Mouse (Mus musculus): ENCODE results near the gene Apc2. TPM values are rescaled to one million over a fixed set of nuclear protein-coding genes. Genes with fewer than 3 reads are reported as not detected.

Apc2 gene
- polyA plus RNA-seq, 1 experiment from 2014 or later = 0.96 TPM

GRCm38 (mm10) chr10:80313627-80314201, 17.9 kb downstream of the Apc2 start:
- TF ChIP-seq CTCF (IDR thresholded peaks at IDR 0.05; ENCODE audit: low read depth) = no peak
- H3K27ac ChIP-seq (ENCODE audit: low read depth) = no peak overlapping the region
- no peak overlapping the region for H3K4me2 ChIP-seq
- H3K9ac ChIP-seq = no peak overlapping the region
- H3K27me3 ChIP-seq (ENCODE audit: insufficient read depth, low read length) = peaks cover 71% of the 10 kb centered on the region
- no peaks in the 10 kb centered on the region for H3K9me3 ChIP-seq (ENCODE audit: low read depth, low read length)
- peak; percentile 34 for DNase-seq
- H3K4me3 ChIP-seq (ENCODE audit: low read depth, low read length) = no peak overlapping the region
- no peak for ATAC-seq (ENCODE audit: insufficient read depth)
- H3K4me1 ChIP-seq (ENCODE audit: insufficient read depth) = no peaks in the 10 kb centered on the region
- H3K36me3 ChIP-seq (ENCODE audit: insufficient read depth) = peaks cover 15% of the 10 kb centered on the region; the same call in 1 of the 2 replicates
- WGBS = 34% methylated on average over 20 of the region's 20 CpGs

- no peak for DNase-seq
- no peak overlapping the region for H3K4me3 ChIP-seq (ENCODE audit: low read depth, low read length)
- no peak overlapping the region for H3K27ac ChIP-seq (ENCODE audit: low read depth)
- no peak overlapping the region for H3K4me2 ChIP-seq
- ATAC-seq (ENCODE audit: insufficient read depth) = no peak
- TF ChIP-seq CTCF (IDR thresholded peaks at IDR 0.05; ENCODE audit: low read depth) = no peak
- 0 out of 2 replicates have a peak, but pooled peaks cover 1% of the 10 kb centered on the region for H3K4me1 ChIP-seq (ENCODE audit: insufficient read depth)
- WGBS = 39% methylated on average over 16 of the region's 16 CpGs
- peaks cover 18% of the 10 kb centered on the region; the same call in 1 of the 2 replicates for H3K36me3 ChIP-seq (ENCODE audit: insufficient read depth)
- peaks cover 71% of the 10 kb centered on the region for H3K27me3 ChIP-seq (ENCODE audit: insufficient read depth, low read length)
- H3K9me3 ChIP-seq (ENCODE audit: low read depth, low read length) = no peaks in the 10 kb centered on the region
- H3K9ac ChIP-seq = no peak overlapping the region
Measured at GRCm38 (mm10) chr10:80314494-80315001, 18.8 kb downstream of the Apc2 start.

- peaks cover 70% of the 10 kb centered on the region for H3K27me3 ChIP-seq (ENCODE audit: insufficient read depth, low read length)
- no peak overlapping the region for H3K4me3 ChIP-seq (ENCODE audit: low read depth, low read length)
- no peak overlapping the region for H3K27ac ChIP-seq (ENCODE audit: low read depth)
- ATAC-seq (ENCODE audit: insufficient read depth) (no peak), DNase-seq (no peak)
- no peaks in the 10 kb centered on the region for H3K9me3 ChIP-seq (ENCODE audit: low read depth, low read length)
- no peak overlapping the region for H3K4me2 ChIP-seq
- H3K36me3 ChIP-seq (ENCODE audit: insufficient read depth) = peaks cover 18% of the 10 kb centered on the region; the same call in 1 of the 2 replicates
- WGBS = 37% methylated on average over 27 of the region's 27 CpGs
- H3K9ac ChIP-seq = no peak overlapping the region
- 0 out of 2 replicates have a peak, but pooled peaks cover 3% of the 10 kb centered on the region for H3K4me1 ChIP-seq (ENCODE audit: insufficient read depth)
- TF ChIP-seq CTCF (IDR thresholded peaks at IDR 0.05; ENCODE audit: low read depth) = no peak
Measured at GRCm38 (mm10) chr10:80315315-80315714, 19.5 kb downstream of the Apc2 start.

- ATAC-seq (ENCODE audit: insufficient read depth) (peak; percentile 4; the same call in 1 of the 2 replicates), DNase-seq (no peak)
- H3K9me3 ChIP-seq (ENCODE audit: low read depth, low read length) = no peaks in the 10 kb centered on the region
- no peak overlapping the region for H3K4me2 ChIP-seq
- WGBS = 24% methylated on average over 11 of the region's 11 CpGs
- H3K27me3 ChIP-seq (ENCODE audit: insufficient read depth, low read length) = peaks cover 59% of the 10 kb centered on the region
- H3K4me3 ChIP-seq (ENCODE audit: low read depth, low read length) = no peak overlapping the region
- 0 out of 2 replicates have a peak, but pooled peaks cover 3% of the 10 kb centered on the region for H3K4me1 ChIP-seq (ENCODE audit: insufficient read depth)
- no peak overlapping the region for H3K9ac ChIP-seq
- H3K27ac ChIP-seq (ENCODE audit: low read depth) = no peak overlapping the region
- TF ChIP-seq CTCF (IDR thresholded peaks at IDR 0.05; ENCODE audit: low read depth) = no peak
- H3K36me3 ChIP-seq (ENCODE audit: insufficient read depth) = peaks cover 18% of the 10 kb centered on the region; the same call in 1 of the 2 replicates
Measured at GRCm38 (mm10) chr10:80316359-80316781, 20.6 kb downstream of the Apc2 start.

GRCm38 (mm10) chr10:80317011-80317410, 21.2 kb downstream of the Apc2 start:
- Histone ChIP-seq H3K4me1 (ENCODE audit: insufficient read depth) (0 out of 2 replicates have a peak, but pooled peaks cover 3% of the 10 kb centered on the region), H3K9ac (no peak overlapping the region), H3K4me3 (ENCODE audit: low read depth, low read length) (no peak overlapping the region), H3K27ac (ENCODE audit: low read depth) (no peak overlapping the region), H3K4me2 (no peak overlapping the region), H3K27me3 (ENCODE audit: insufficient read depth, low read length) (peaks cover 53% of the 10 kb centered on the region), H3K36me3 (ENCODE audit: insufficient read depth) (peaks cover 18% of the 10 kb centered on the region; the same call in 1 of the 2 replicates), H3K9me3 (ENCODE audit: low read depth, low read length) (no peaks in the 10 kb centered on the region)
- TF ChIP-seq CTCF (IDR thresholded peaks at IDR 0.05; ENCODE audit: low read depth) = no peak
- 54% methylated on average over 10 of the region's 10 CpGs for WGBS
- DNase-seq (no peak), ATAC-seq (ENCODE audit: insufficient read depth) (no peak)

GRCm38 (mm10) chr10:80320340-80320760, 24.6 kb downstream of the Apc2 start, which contains the start of gene 2310011J03Rik:
Gene 2310011J03Rik, minus strand, starts transcription at chr10:80320537.
- TF ChIP-seq CTCF (IDR thresholded peaks at IDR 0.05; ENCODE audit: low read depth) = no peak
- under 1% methylated on average over 34 of the region's 34 CpGs for WGBS
- H3K27me3 ChIP-seq (ENCODE audit: insufficient read depth, low read length) = peaks cover 20% of the 10 kb centered on the region
- ATAC-seq (ENCODE audit: insufficient read depth) (peak; percentile 50), DNase-seq (peak; percentile 97)
- no peaks in the 10 kb centered on the region for H3K9me3 ChIP-seq (ENCODE audit: low read depth, low read length)
- peak within 1 kb of the TSS; percentile 79 for H3K9ac ChIP-seq
- H3K36me3 ChIP-seq (ENCODE audit: insufficient read depth) = peaks cover 18% of the 10 kb centered on the region; the same call in 1 of the 2 replicates
- H3K4me2 ChIP-seq = peak within 1 kb of the TSS; percentile 79
- H3K27ac ChIP-seq (ENCODE audit: low read depth) = peak within 1 kb of the TSS; percentile 74
- H3K4me1 ChIP-seq (ENCODE audit: insufficient read depth) = 0 out of 2 replicates have a peak, but pooled peaks cover 3% of the 10 kb centered on the region
- H3K4me3 ChIP-seq (ENCODE audit: low read depth, low read length) = peak within 1 kb of the TSS; percentile 83

GRCm38 (mm10) chr10:80321014-80321669, 25.4 kb downstream of the Apc2 start:
- 69% methylated on average over 6 of the region's 6 CpGs for WGBS
- Histone ChIP-seq H3K4me1 (ENCODE audit: insufficient read depth) (0 out of 2 replicates have a peak, but pooled peaks cover 3% of the 10 kb centered on the region), H3K4me2 (no peak overlapping the region; the same call in 1 of the 2 replicates), H3K4me3 (ENCODE audit: low read depth, low read length) (no peak overlapping the region; the same call in 1 of the 2 replicates), H3K27ac (ENCODE audit: low read depth) (no peak overlapping the region), H3K27me3 (ENCODE audit: insufficient read depth, low read length) (peaks cover 12% of the 10 kb centered on the region), H3K36me3 (ENCODE audit: insufficient read depth) (peaks cover 18% of the 10 kb centered on the region; the same call in 1 of the 2 replicates), H3K9ac (no peak overlapping the region), H3K9me3 (ENCODE audit: low read depth, low read length) (no peaks in the 10 kb centered on the region)
- no peak for ATAC-seq (ENCODE audit: insufficient read depth)
- no peak for DNase-seq
- TF ChIP-seq CTCF (IDR thresholded peaks at IDR 0.05; ENCODE audit: low read depth) = no peak

Measured in lung, embryonic 14.5 days (tissue).